Mouse (Mus musculus) cerebellum, adult 2 months (tissue): ENCODE results near the gene Ruvbl2. TPM values are rescaled to one million over a fixed set of nuclear protein-coding genes. Genes with fewer than 3 reads are reported as not detected.

Experiments used
- DNase-seq, 2 experiments: peaks; one replicate each; pipeline ENCODE4 v3.0.0; 2021
- H3K27ac ChIP-seq: fragments of 200-500 bp; 2 replicates; pipeline ENCODE4 v1.5.1; 2012; ENCODE audit warnings: low read length, control low read depth, inconsistent platforms; ENCODE audit not compliant: insufficient read depth
- H3K27me3 ChIP-seq: fragments of 200-500 bp; 2 replicates; pipeline ENCODE4 v1.6.1; 2012; ENCODE audit warnings: inconsistent platforms, mild to moderate bottlenecking, low read length, moderate library complexity; ENCODE audit not compliant: control insufficient read depth, insufficient read depth
- H3K4me1 ChIP-seq: fragments of 200-500 bp; 2 replicates; pipeline ENCODE4 v1.6.1; 2011; ENCODE audit warnings: low read length; ENCODE audit not compliant: control insufficient read depth, insufficient read depth
- H3K4me3 ChIP-seq: fragments of 200-500 bp; replicated peaks from 2 replicates; pipeline ENCODE3; 2011; ENCODE audit warnings: mild to moderate bottlenecking, low read depth, low read length, control low read depth; ENCODE audit not compliant: insufficient read depth
- CTCF ChIP-seq: fragments of 200-500 bp; IDR thresholded peaks from 2 replicates; pipeline ENCODE4 v1.5.1; 2011; ENCODE audit warnings: low read depth, mild to moderate bottlenecking, control low read depth, low read length, moderate library complexity, borderline replicate concordance; ENCODE audit not compliant: insufficient read depth
- POLR2A ChIP-seq: fragments of 200-500 bp; IDR thresholded peaks from 2 replicates; pipeline ENCODE4 v1.6.1; 2011; ENCODE audit warnings: low read length, control low read depth, borderline replicate concordance; ENCODE audit not compliant: insufficient read depth
- WGBS: fragments of 180-500 bp; shearing (Covaris S2); methylation state at CpG from one replicate; pipeline ENCODE4 v1.1.7; 2018; 5-methylcytosine and 5-hydroxymethylcytosine counted together
- polyA plus RNA-seq: library from polyadenylated mRNA; depleted of rRNA; stranded (reverse); fragments of >200 nt; gene quantifications from 2 replicates; pipeline ENCODE4 v1.2.3, GENCODE M21; 2012

The Ruvbl2 gene
- polyA plus RNA-seq, 1 experiment, result 56.8 TPM

DNA sequence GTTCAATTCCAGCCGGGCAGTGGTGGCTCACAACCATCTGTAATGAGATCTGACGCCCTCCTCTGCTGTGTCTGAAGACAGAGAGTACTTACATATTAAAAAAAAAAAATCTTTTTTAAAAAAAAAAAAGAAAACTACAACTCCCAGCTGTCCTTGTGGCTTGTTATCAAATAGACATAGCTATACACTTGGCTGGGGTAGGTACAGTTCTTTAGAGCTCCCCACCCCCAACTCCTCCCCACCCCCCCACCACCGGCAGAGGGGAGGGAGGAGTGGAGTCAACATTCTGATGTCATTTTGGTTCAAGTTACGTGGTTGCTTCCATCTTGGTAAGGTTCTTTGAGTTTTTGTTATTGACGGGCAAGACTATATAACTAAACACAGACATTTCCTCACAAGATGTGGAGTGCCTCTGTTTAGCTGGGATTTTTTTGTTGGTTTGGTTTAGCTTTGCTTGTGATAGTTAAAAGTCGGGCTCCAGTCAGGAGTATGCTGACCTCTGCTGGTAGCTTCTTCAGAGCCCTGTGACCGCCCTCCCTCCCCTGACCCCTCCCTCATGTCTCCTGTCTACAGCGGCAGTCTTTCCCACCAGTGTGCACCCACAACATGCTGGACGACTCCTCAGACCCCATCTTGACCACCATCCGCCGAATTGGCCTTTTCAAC is 9.6 kb upstream of the Ruvbl2 start:
- no peak for DNase-seq
- TF ChIP-seq POLR2A (no peak), CTCF (peak; percentile 52; the same call in 1 of the 2 replicates)
- no peak overlapping the region for H3K27ac ChIP-seq
- H3K4me1 ChIP-seq, result no peaks in the 10 kb centered on the region
- 43% methylated on average over 11 of the region's 11 CpGs for WGBS
- H3K4me3 ChIP-seq, result no peak overlapping the region
- H3K27me3 ChIP-seq, result no peaks in the 10 kb centered on the region

DNA sequence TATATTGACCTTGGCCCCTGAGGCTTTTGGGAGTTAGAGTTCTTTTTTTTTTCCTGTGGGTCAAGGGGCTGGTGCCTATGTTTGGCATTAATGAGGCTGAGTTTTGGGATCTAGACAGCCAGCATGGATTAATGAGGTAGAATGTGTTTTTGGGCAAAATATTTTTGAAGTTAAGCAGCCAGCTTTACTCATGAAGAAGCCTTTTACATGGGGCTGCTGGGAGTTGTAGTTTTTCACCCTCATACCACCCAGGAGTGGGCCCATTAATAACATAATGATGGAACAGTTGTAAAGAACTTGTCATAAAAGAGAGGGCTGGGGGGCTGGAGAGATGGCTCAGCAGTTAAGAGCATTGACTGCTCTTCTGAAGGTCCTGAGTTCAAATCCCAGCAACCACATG is 8.7 kb upstream of the Ruvbl2 start:
- no peak for DNase-seq

DNA sequence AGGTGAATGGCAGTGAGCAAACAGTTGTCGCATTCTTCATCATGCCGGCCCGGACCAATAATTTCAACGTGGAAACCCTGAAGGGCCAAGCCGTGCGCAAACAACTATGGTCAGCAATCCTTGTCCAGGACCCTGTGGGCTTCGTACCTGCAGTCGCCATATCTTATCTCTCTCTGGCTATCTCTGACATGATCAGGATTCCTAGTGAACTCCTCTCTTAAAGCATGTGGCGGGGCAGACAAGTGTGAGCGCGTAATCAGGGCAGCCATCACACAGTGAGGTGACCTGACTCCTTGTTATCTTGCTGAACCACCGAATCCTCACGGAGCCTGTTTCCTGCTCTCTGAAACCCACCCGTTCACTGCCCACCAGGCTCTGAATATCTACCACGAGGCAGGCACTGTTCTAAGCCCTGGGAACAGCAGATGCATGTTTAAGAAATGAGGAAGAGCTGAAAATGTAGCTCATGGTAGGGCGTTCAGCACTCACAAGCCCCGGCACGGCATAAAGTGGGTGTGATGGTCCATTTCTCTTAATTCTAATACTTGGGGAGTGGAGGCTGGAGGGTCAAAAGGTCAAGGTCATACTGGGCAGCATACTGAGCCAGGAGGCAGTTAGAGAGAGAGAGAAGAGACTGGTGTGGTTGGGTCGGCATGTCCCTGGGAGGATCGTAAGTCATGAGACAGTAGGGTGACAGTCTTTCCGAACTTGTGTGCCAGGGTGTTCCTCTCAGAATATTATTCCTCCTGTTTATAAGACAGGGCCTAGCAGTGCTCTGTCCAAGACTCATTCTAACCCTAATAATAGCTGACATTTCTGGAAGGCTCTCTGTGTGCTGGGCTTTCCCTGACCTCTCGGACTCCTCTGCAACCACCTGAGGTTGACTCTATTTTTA is 5.9 kb upstream of the Ruvbl2 start:
- no peak for DNase-seq
- H3K27ac ChIP-seq, result no peak overlapping the region
- no peaks in the 10 kb centered on the region for H3K4me1 ChIP-seq
- no peak overlapping the region for H3K4me3 ChIP-seq
- 91% methylated on average over 22 of the region's 22 CpGs for WGBS
- no peak for TF ChIP-seq POLR2A
- no peak for TF ChIP-seq CTCF
- no peaks in the 10 kb centered on the region for H3K27me3 ChIP-seq

More for the DNA sequence above, 8.7 kb upstream of the Ruvbl2 start:
- H3K27me3 ChIP-seq, result no peaks in the 10 kb centered on the region
- H3K4me1 ChIP-seq, result no peaks in the 10 kb centered on the region
- H3K27ac ChIP-seq, result no peak overlapping the region
- H3K4me3 ChIP-seq, result no peak overlapping the region
- TF ChIP-seq CTCF (no peak), POLR2A (no peak)

DNA sequence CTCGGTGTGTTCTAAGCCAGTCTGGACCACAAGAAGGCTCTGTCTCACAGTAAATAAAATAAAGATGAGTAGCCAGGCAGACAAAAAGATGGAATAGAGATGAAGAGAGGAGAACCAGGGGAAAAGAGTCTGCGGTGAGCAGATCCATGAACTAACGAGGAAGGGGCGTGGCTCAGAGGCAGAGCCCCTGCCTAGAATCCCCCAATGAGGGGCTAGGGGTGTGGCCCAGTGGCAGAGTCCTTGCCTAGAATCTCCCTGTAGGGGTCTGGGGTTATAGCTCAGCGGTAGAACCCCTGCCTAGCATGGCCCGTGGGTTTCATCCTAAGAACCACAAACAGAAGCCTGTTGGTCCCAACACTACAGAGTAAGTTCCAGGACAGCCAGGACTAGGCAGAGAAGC is 850 bp downstream of the Ruvbl2 start:
- Histone ChIP-seq H3K4me1 (peaks cover 28% of the 10 kb centered on the region), H3K27ac (no peak overlapping the region), H3K4me3 (no peak overlapping the region), H3K27me3 (no peaks in the 10 kb centered on the region)
- no peak for TF ChIP-seq CTCF
- no peak for DNase-seq
- WGBS, result 56% methylated on average over 6 of the region's 6 CpGs

DNA sequence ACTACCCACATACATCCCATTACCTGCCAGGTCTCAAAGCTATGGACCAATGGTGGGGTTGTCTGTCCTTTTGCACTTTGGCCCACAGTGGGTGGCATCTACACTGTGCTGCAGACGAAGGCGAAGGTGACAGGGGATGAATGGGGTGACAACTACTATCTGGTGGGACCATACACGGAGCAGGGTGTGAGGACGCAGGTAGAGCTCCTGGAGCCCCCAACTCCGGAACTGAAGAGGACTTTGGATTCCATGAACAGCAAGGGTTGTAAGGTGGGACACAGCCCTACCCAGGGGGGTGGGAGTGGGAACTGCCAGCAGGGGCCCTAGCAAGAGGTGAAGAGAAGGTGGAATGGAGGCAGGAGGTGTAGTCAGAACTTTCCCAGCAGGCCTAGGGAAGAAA is 1.5 kb downstream of the Ruvbl2 start:
- 93% methylated on average over 5 of the region's 5 CpGs for WGBS
- DNase-seq, result no peak

DNA sequence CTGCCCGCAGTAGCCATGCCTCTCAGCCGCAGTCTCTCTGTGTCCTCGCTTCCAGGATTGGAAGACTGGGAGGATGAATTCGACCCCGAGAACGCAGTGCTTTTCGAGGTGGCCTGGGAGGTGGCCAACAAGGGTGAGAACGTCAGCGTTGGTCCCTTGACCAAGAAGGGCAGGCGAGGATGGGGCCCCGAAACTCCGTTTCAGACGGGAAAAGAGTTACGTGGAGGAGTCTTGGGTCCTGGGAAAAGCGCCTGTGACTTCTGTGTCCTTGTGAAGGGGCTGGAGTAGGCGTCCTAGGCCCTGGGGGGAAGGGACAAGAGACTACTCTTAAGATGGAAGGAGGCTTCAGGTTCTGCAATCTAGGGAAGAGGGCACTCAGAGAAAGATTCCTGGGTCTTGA is 2.9 kb downstream of the Ruvbl2 start:
- H3K4me3 ChIP-seq, result peak overlapping the region; percentile 84
- H3K27ac ChIP-seq, result peak overlapping the region; percentile 42
- DNase-seq, result no peak
- TF ChIP-seq POLR2A, result no peak
- no peak for TF ChIP-seq CTCF
- WGBS, result 1% methylated on average over 16 of the region's 16 CpGs
- H3K4me1 ChIP-seq, result peaks cover 28% of the 10 kb centered on the region
- no peaks in the 10 kb centered on the region for H3K27me3 ChIP-seq

More for the DNA sequence above, 1.5 kb downstream of the Ruvbl2 start:
- Histone ChIP-seq H3K4me3 (no peak overlapping the region), H3K27ac (no peak overlapping the region), H3K27me3 (no peaks in the 10 kb centered on the region), H3K4me1 (peaks cover 28% of the 10 kb centered on the region)
- no peak for TF ChIP-seq POLR2A
- no peak for TF ChIP-seq CTCF

DNA sequence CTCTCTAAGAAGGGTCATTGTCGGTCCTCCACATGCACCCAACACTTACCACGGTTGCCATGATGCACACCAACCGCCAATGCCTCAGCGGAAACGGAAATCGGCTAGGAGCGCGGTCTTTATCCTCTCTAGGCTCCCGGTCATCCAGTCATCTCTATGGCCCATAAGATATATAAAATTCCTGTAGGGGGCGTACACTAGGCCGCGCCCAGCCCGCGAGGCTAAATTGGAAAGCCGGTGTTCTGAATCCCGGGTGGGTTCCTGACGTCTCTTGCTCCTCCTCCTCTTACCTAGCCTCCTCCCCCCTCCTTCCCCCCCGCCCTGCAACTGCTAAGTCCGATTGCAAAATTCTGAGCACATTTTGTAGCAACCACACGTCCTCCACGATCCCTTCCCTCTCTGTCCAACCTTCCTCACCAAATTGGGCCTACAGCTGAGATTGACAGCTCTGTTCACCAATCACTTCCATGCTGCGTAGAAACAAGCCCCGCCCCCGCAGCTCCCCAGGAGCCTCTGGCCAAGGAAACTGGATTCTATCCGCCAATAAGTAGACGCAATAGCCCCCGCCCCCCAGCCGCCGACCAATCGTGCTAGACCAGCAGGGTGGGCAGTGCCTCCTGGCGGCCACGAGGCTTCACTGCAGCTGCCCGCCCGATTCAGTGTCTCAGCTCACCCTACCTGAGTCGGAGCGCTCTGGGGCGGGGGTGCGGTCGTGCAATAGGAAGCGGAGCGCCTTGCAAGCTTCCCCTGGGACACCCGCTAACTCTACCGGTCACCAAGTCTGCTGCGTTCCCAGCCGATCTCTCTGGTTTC is 3.5 kb downstream of the Ruvbl2 start, which contains the start of gene Gys1:
TSS of gene Gys1 (plus strand) at position 642 of the 813 bp plus-strand sequence.
- under 1% methylated on average over 45 of the region's 45 CpGs for WGBS
- H3K4me3 ChIP-seq, result peak within 1 kb of the TSS; percentile 84
- H3K27ac ChIP-seq, result peak within 1 kb of the TSS; percentile 42
- peak; percentile 100 for DNase-seq
- H3K4me1 ChIP-seq, result peaks cover 28% of the 10 kb centered on the region
- no peaks in the 10 kb centered on the region for H3K27me3 ChIP-seq
- TF ChIP-seq CTCF (peak; percentile 88), POLR2A (peak; percentile 70; the same call in 1 of the 2 replicates)
